Mouse (Mus musculus): ENCODE measurements at regions not wholly inside any gene's neighbourhood (a gene's known extent, or its start where the extent isn't known, plus 50 kb on each side); places are given as distances from the start of the nearest gene placed in this dataset.

GRCm38 (mm10) chr1:179906115-179906514, 54.2 kb upstream of the Cdc42bpa start:
- DNase-seq (ENCODE audit: low spot score in 2 of 2), result no peak

GRCm38 (mm10) chr1:179892711-179893110, 67.6 kb upstream of the Cdc42bpa start:
- no peak for DNase-seq (ENCODE audit: low spot score in 2 of 2)

- DNase-seq (ENCODE audit: low spot score in 2 of 2), result no peak
These were observed 72.4 kb upstream of the Cdc42bpa start for GRCm38 (mm10) chr1:179887921-179888320.

DNA sequence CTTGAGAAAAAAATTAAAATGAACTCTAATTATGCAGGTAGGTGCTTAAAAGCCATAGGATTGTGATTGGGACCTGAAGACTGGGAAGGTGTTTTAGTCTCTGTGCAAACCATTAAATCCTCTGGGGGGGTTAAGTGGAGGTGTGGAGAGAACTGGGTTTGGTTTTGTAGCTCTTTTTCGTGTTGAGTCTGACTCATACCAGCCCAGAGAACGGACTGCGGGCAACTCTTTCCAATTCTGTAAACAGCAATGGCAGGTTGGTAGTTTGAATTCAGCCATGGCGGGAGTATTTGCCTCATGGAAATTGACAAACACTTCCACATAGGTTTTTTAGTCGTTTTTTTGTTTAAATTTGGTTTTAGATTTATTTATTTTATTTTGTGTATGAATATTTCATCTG, 77.7 kb upstream of the Ahctf1 start:
- no peak for DNase-seq (ENCODE audit: low spot score in 2 of 2)

- no peak for DNase-seq (ENCODE audit: low spot score in 2 of 2)
These were observed 74.4 kb upstream of the Ahctf1 start for GRCm38 (mm10) chr1:179877893-179878292.

- peak in 1 of 2 experiments; percentile 52 for DNase-seq (ENCODE audit: low spot score in 2 of 2)
These were observed 70.5 kb upstream of the Ahctf1 start for GRCm38 (mm10) chr1:179873772-179874555.

GRCm38 (mm10) chr1:179871961-179872360, 68.5 kb upstream of the Ahctf1 start:
- DNase-seq (ENCODE audit: low spot score in 2 of 2), result no peak

DNA sequence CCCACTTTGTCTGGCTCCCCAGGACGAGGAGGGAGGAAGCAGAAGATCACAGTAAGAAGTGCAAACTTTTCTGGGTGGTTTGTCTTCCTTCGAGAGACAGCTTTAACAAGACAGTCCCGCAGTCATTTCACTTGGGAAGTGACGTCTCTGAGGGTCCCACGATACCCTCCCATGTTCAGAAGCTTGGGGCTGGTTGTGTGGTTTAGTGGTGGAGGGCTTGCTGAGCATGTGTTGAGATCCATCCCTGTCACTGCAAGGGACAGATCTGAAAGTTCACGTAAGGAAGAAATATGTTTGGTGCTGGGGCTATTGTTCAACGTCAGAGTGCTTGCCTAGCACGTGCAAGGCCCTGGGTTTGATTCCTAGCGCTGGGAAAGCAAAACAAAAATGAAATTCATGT, 65.2 kb upstream of the Ahctf1 start:
- no peak for DNase-seq (ENCODE audit: low spot score in 2 of 2)

DNA sequence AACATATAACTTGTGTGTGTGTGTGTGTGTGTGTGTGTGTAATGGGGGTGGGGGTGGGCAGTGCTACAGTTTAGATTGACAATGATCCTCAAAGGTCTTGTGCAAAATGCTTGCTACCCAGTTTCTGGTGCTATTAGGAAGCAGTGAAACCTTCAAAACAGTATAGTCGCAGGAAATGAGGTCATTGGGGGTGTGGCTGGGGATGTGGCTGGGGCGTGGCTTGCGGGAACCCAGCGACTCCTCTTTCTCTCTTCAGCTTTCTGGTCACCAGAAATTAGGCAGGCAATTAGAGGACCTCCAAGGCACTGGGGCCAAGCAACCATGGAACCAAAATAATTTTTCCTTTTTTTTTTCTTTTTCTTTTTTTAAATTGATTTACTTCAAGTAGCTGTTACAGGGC, 64.0 kb upstream of the Ahctf1 start:
- no peak for DNase-seq (ENCODE audit: low spot score in 2 of 2)

- peak; percentile 28 to 48 for DNase-seq (ENCODE audit: low spot score in 2 of 2)
These were observed 62.7 kb upstream of the Ahctf1 start for GRCm38 (mm10) chr1:179866056-179866772.

- DNase-seq (ENCODE audit: low spot score in 2 of 2), result peak; percentile 50 to 77
These were observed 62.1 kb upstream of the Ahctf1 start for GRCm38 (mm10) chr1:179865561-179865960.

DNA sequence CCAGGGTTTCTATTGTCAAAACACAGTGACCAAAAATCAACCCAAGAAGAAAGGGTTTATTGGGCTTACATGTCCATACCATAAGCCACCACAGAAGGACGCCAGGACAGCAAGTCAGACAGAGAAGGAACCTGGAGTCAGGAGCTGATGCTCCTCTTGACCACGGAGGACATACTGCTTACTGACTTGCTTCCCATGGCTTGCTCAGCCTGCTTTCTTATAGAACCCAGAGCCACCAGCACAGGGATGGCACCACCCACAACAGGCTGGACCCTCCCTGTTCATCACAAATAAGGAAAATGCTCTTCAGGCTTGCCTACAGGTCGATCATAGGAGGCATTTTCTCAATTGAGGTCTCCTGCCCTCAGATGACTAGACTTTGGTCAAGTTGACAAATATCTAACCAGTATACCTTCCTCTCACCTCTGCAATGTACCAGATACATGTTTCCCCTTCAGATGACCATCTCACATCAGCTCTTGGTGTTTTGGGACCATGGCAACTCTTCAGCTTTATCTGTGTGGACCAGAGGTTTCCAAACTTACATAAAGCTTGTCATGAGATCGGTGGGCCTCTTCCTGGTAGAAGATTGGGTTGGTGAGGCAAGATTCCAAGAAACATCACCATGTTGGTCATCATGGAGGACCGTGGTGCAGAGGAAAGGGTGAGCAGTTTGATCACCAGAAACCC, 61.2 kb upstream of the Ahctf1 start:
- no peak for DNase-seq (ENCODE audit: low spot score in 2 of 2)

DNA sequence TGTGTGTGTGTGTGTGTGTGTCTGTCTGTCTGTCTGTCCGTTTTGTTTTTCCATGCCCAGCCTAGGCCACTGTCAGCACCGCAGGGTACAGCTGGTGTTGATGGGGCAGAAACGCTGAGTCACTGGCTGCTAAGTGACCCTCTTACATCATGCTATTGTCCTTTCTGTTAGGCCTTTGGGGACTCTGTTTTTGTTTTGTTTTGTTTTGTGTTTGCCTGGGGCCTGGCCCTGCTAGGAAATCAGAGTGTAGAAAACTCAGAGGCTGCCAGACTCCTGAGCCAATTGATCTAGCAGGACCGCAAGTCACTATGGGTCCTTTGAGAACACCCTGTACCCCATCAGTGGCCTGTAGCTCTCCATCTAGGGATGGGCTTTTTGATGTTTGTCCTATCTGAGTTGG, 59.9 kb upstream of the Ahctf1 start:
- DNase-seq (ENCODE audit: low spot score in 2 of 2), result peak; percentile 53 to 84

- no peak for DNase-seq (ENCODE audit: low spot score in 2 of 2)
These were observed 59.5 kb upstream of the Ahctf1 start for GRCm38 (mm10) chr1:179862941-179863340.

GRCm38 (mm10) chr1:179861776-179862175, 58.3 kb upstream of the Ahctf1 start:
- DNase-seq (ENCODE audit: low spot score in 2 of 2), result no peak

DNA sequence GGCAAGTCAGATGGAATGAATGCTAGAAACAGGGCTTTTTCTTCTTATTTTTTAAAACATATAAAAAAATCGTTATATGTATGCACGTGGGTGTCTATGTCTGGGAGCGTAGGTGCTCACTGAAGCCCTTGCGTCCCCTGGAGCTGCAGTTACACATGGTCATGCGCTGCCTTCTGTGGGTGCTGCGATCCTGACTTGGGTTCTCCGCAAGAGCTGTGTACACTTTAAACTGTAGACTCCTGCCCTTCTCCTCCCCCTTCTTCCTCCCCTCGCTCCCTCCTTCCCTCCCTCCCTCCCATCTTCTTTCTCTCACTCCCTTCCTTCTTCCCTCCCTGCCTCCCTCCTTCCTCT, 56.0 kb upstream of the Ahctf1 start:
- DNase-seq (ENCODE audit: low spot score in 2 of 2), result no peak

DNA sequence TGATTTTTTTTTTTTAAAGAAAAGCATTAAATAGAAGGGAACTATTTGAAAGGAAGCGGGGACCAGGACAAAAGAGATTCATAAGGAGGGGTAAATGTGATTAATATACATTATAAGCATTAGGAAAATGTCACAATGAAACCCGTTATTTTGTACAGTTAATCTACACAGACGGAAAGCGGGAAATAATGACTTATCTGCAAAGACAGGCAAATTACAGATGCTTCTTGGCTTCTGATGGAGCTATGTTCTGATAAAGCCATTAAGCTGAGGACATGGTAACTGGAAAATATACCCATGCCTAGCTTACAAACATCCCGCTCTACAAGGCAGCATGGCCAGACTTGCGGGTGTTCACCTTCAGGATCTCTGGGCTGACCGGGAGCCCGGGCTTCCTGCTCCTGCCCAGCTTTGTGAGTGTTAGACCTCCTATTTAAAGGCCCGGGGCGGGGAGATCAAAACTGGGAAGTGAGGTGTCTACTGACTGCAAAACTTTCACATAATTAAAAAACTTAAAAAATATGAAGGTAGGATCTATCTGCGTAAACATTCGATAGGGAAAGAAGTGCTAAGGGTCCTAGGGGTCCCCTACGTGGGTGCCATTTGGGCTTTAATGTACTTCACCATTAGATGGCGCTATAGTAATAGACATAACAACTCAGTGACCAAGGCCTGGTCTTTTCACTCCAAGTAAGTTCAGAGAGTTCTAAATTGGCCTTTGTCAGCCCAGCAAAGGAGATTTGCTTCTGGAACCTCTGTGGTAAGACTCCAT, 55.5 kb upstream of the Ahctf1 start:
- DNase-seq (ENCODE audit: low spot score in 2 of 2), result peak; percentile 49 to 66

- DNase-seq (ENCODE audit: low spot score in 2 of 2), result peak; percentile 67 to 84
These were observed 50.9 kb upstream of the Ahctf1 start for GRCm38 (mm10) chr1:179854288-179854965.

Measured in heart, adult 9 months (tissue).